Mouse (Mus musculus) stomach, postnatal 0 days (tissue): ENCODE results near the gene Msmp.

ENCODE experiments used
- CTCF ChIP-seq: IDR thresholded peaks from 2 replicates; pipeline ENCODE4 v1.5.1; 2016; ENCODE audit warnings: antibody characterized with exemption, low read depth, mild to moderate bottlenecking, moderate library complexity
- EP300 ChIP-seq: optimal IDR thresholded peaks from 2 replicates; pipeline ENCODE3; 2016; ENCODE audit warnings: antibody characterized with exemption

- TF ChIP-seq CTCF (no peak), EP300 (no peak)
Measured at GRCm38 (mm10) chr4:43581381-43581780, 2.9 kb downstream of the Msmp start.
